Mouse (Mus musculus): Measurements from ENCODE around the gene Plin2. TPM values are rescaled to one million over a fixed set of nuclear protein-coding genes. Genes with fewer than 3 reads are reported as not detected.
A peak's percentile ranks its signal among the peaks of the same experiment; 100 is the strongest.

The Plin2 gene
- polyA plus RNA-seq, 1 experiment from 2014 or later = 220 TPM

GRCm38 (mm10) chr4:86692931-86693330, 23.1 kb upstream of the Plin2 start:
- Histone ChIP-seq H3K27me3 (replicated peaks; ENCODE audit: insufficient read depth, low read length) (no peaks in the 10 kb centered on the region), H3K9me3 (ENCODE audit: low read length) (no peaks in the 10 kb centered on the region), H3K9ac (replicated peaks; ENCODE audit: low read depth) (no peak overlapping the region), H3K27ac (ENCODE audit: low read length) (no peak overlapping the region), H3K36me3 (ENCODE audit: insufficient read depth, low read length) (no peaks in the 10 kb centered on the region), H3K4me1 (ENCODE audit: insufficient read depth, low read depth, low read length) (peaks cover 11% of the 10 kb centered on the region), H3K4me3 (ENCODE audit: low read depth, low read length) (no peak overlapping the region), H3K4me2 (replicated peaks; ENCODE audit: low read depth, low read length) (no peak overlapping the region)
- TF ChIP-seq CTCF (IDR thresholded peaks at IDR 0.05) = no peak
- no peak for TF ChIP-seq EP300 (IDR thresholded peaks at IDR 0.05)
- 89% methylated on average over 7 of the region's 7 CpGs for WGBS
- ATAC-seq (no peak), DNase-seq (ENCODE audit: low spot score) (no peak)

DNA sequence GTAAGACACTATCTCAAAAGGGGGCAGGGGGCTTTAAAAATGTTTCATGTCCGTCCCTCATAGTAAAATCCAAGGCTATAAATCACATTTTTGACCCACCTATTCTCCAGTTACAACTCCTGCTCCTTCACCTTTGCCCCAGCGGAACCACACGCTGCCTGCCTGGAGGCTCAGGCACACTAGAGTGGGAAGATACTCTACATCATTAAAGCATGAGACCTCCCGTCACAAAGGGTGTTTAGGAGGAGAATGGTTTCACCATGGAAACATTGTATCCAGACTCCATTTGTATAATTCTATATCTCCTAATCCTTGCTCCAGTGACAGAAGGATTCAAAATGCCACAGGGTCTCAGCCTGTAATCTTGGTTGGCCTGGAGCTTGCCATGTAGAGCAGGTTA, 21.4 kb upstream of the Plin2 start:
- DNase-seq (ENCODE audit: low spot score) (no peak), ATAC-seq (no peak)
- Histone ChIP-seq H3K27me3 (replicated peaks; ENCODE audit: insufficient read depth, low read length) (no peaks in the 10 kb centered on the region), H3K36me3 (ENCODE audit: insufficient read depth, low read length) (no peaks in the 10 kb centered on the region), H3K4me2 (replicated peaks; ENCODE audit: low read depth, low read length) (no peak overlapping the region), H3K4me3 (ENCODE audit: low read depth, low read length) (no peak overlapping the region), H3K4me1 (ENCODE audit: insufficient read depth, low read depth, low read length) (peaks cover 11% of the 10 kb centered on the region), H3K9ac (replicated peaks; ENCODE audit: low read depth) (no peak overlapping the region), H3K27ac (ENCODE audit: low read length) (peak overlapping the region; percentile 88; the same call in 1 of the 2 replicates), H3K9me3 (ENCODE audit: low read length) (no peaks in the 10 kb centered on the region)
- WGBS = 83% methylated on average over 4 of the region's 4 CpGs
- TF ChIP-seq EP300 (IDR thresholded peaks at IDR 0.05) (no peak), CTCF (IDR thresholded peaks at IDR 0.05) (no peak)

- no peaks in the 10 kb centered on the region for H3K36me3 ChIP-seq (ENCODE audit: insufficient read depth, low read length)
- no peaks in the 10 kb centered on the region for H3K9me3 ChIP-seq (ENCODE audit: low read length)
- DNase-seq (ENCODE audit: low spot score) (no peak), ATAC-seq (no peak)
- peak overlapping the region; percentile 88 for H3K27ac ChIP-seq (ENCODE audit: low read length)
- H3K9ac ChIP-seq (replicated peaks; ENCODE audit: low read depth) = no peak overlapping the region
- no peak for TF ChIP-seq CTCF (IDR thresholded peaks at IDR 0.05)
- no peak for TF ChIP-seq EP300 (IDR thresholded peaks at IDR 0.05)
- no peaks in the 10 kb centered on the region for H3K27me3 ChIP-seq (replicated peaks; ENCODE audit: insufficient read depth, low read length)
- WGBS = 66% methylated on average over 6 of the region's 6 CpGs
- peaks cover 11% of the 10 kb centered on the region for H3K4me1 ChIP-seq (ENCODE audit: insufficient read depth, low read depth, low read length)
- no peak overlapping the region for H3K4me2 ChIP-seq (replicated peaks; ENCODE audit: low read depth, low read length)
- no peak overlapping the region for H3K4me3 ChIP-seq (ENCODE audit: low read depth, low read length)
These were observed 20.9 kb upstream of the Plin2 start for GRCm38 (mm10) chr4:86690768-86691167.

DNA sequence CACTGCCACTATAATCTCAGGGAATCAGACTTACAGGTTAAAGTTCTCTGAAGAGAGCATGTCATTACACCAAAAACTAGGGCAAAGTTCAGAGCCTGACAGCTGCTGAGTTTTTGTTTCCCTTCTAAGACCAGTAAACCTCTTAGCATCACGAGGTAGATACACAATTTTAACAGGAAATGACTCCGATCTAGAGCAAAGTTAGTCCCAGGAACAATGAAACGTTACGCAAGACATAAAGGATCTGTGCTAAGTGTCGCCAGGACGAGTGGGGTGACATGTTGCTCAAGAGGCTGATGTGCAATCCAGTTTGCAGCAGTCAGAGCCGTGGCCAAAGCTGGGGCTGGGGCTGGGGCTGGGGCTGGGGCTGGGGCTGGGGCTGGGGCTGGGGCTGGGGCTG, 20.3 kb upstream of the Plin2 start:
- no peaks in the 10 kb centered on the region for H3K36me3 ChIP-seq (ENCODE audit: insufficient read depth, low read length)
- peak overlapping the region; percentile 88 for H3K27ac ChIP-seq (ENCODE audit: low read length)
- WGBS = 9% methylated on average over 7 of the region's 7 CpGs
- ATAC-seq (peak; percentile 88), DNase-seq (ENCODE audit: low spot score) (peak; percentile 97)
- no peak overlapping the region for H3K9ac ChIP-seq (replicated peaks; ENCODE audit: low read depth)
- H3K9me3 ChIP-seq (ENCODE audit: low read length) = no peaks in the 10 kb centered on the region
- H3K4me3 ChIP-seq (ENCODE audit: low read depth, low read length) = no peak overlapping the region
- no peaks in the 10 kb centered on the region for H3K27me3 ChIP-seq (replicated peaks; ENCODE audit: insufficient read depth, low read length)
- peaks cover 11% of the 10 kb centered on the region for H3K4me1 ChIP-seq (ENCODE audit: insufficient read depth, low read depth, low read length)
- peak; percentile 98 for TF ChIP-seq EP300 (IDR thresholded peaks at IDR 0.05)
- TF ChIP-seq CTCF (IDR thresholded peaks at IDR 0.05) = no peak
- no peak overlapping the region for H3K4me2 ChIP-seq (replicated peaks; ENCODE audit: low read depth, low read length)

- Histone ChIP-seq H3K27me3 (replicated peaks; ENCODE audit: insufficient read depth, low read length) (no peaks in the 10 kb centered on the region), H3K9ac (replicated peaks; ENCODE audit: low read depth) (no peak overlapping the region), H3K4me2 (replicated peaks; ENCODE audit: low read depth, low read length) (no peak overlapping the region), H3K4me3 (ENCODE audit: low read depth, low read length) (no peak overlapping the region), H3K9me3 (ENCODE audit: low read length) (no peaks in the 10 kb centered on the region), H3K4me1 (ENCODE audit: insufficient read depth, low read depth, low read length) (peaks cover 11% of the 10 kb centered on the region), H3K36me3 (ENCODE audit: insufficient read depth, low read length) (no peaks in the 10 kb centered on the region), H3K27ac (ENCODE audit: low read length) (peak overlapping the region; percentile 88)
- DNase-seq (ENCODE audit: low spot score) (peak; percentile 73), ATAC-seq (peak; percentile 30)
- TF ChIP-seq EP300 (IDR thresholded peaks at IDR 0.05) (no peak), CTCF (IDR thresholded peaks at IDR 0.05) (peak; percentile 20; the same call in 1 of the 2 replicates)
- 35% methylated on average over 10 of the region's 10 CpGs for WGBS
These were observed 19.3 kb upstream of the Plin2 start for GRCm38 (mm10) chr4:86689056-86689735.

DNA sequence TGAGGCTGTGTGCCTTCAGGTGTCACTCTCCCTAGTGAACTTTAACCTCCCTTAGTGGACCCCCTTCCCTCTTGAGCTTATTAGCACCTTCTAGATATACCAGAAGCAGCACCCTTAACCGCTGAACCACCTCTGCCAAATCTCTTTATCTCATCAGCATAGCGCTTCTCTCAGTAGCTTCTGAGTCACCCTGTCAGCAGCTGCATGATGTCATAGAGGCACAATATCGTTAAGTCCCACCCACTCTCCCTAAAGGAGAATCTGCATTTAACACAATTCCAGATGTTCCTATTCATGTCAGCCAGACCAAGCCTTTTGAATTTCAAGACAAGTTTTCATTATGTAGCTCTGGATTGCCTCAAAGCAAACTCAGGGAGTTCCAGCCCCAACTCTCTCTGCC, 16.7 kb upstream of the Plin2 start:
- H3K4me2 ChIP-seq (replicated peaks; ENCODE audit: low read depth, low read length) = no peak overlapping the region
- H3K9me3 ChIP-seq (ENCODE audit: low read length) = no peaks in the 10 kb centered on the region
- no peaks in the 10 kb centered on the region for H3K27me3 ChIP-seq (replicated peaks; ENCODE audit: insufficient read depth, low read length)
- peak overlapping the region; percentile 57; the same call in 1 of the 2 replicates for H3K27ac ChIP-seq (ENCODE audit: low read length)
- peaks cover 11% of the 10 kb centered on the region for H3K4me1 ChIP-seq (ENCODE audit: insufficient read depth, low read depth, low read length)
- no peaks in the 10 kb centered on the region for H3K36me3 ChIP-seq (ENCODE audit: insufficient read depth, low read length)
- no peak overlapping the region for H3K4me3 ChIP-seq (ENCODE audit: low read depth, low read length)
- TF ChIP-seq EP300 (IDR thresholded peaks at IDR 0.05) (0 out of 2 replicates have a peak, but pooled peaks have one; percentile 11), CTCF (IDR thresholded peaks at IDR 0.05) (no peak)
- H3K9ac ChIP-seq (replicated peaks; ENCODE audit: low read depth) = no peak overlapping the region
- peak; percentile 87 for DNase-seq (ENCODE audit: low spot score)
- ATAC-seq = peak; percentile 48
- WGBS = 50% methylated on average over 3 of the region's 3 CpGs
